Mouse (Mus musculus) megakaryocyte, embryonic 14.5 days (primary cell): ENCODE data around the gene St6galnac3.

Experiments
- FLI1 ChIP-seq: IDR thresholded peaks from 2 replicates; pipeline ENCODE4 v1.6.1; 2012; ENCODE audit warnings: low read length, inconsistent platforms, mixed read lengths
- GATA1 ChIP-seq: IDR thresholded peaks from 3 replicates; pipeline ENCODE4 v1.6.1; 2012; ENCODE audit warnings: mixed read lengths, low read length, inconsistent platforms, borderline replicate concordance

GRCm38 (mm10) chr3:153733364-153734159, 8.6 kb upstream of the St6galnac3 start:
- TF ChIP-seq GATA1 (no peak), FLI1 (no peak)
